Mouse (Mus musculus): Measurements from ENCODE around the gene Tgm4.

- TF ChIP-seq CTCF (IDR thresholded peaks at IDR 0.05; ENCODE audit: insufficient read depth, low read length) (no peak), POLR2A (IDR thresholded peaks at IDR 0.05; ENCODE audit: borderline replicate concordance, extremely low read depth, low read depth, low read length) (0 out of 2 replicates have a peak, but pooled peaks have one; percentile 23)
These were observed 13.4 kb upstream of the Tgm4 start, which contains the start of gene Tmem42 for GRCm38 (mm10) chr9:123020995-123021631.

Data from lung, adult 2 months (tissue).